Mouse (Mus musculus): ENCODE results near the gene Mapk8. TPM values are rescaled to one million over a fixed set of nuclear protein-coding genes. Genes with fewer than 3 reads are reported as not detected.
"Not testable (repeated sequence)": the region's sequence is repeated elsewhere in the genome, so short reads cannot be mapped to it uniquely, and the experiment has no call there.

Gene Mapk8
- polyA plus RNA-seq, 1 experiment from 2014 or later, result 15.3 TPM

GRCm38 (mm10) chr14:33446561-33447023, 366 bp downstream of the Mapk8 start:
- peak overlapping the region; percentile 55 for H3K4me2 ChIP-seq
- peaks cover 23% of the 10 kb centered on the region; the same call in 1 of the 2 replicates for H3K4me1 ChIP-seq
- H3K9ac ChIP-seq, result peak overlapping the region; percentile 85
- no peaks in the 10 kb centered on the region for H3K27me3 ChIP-seq
- H3K4me3 ChIP-seq, result peak overlapping the region; percentile 85
- H3K9me3 ChIP-seq, result no peaks in the 10 kb centered on the region
- no peaks in the 10 kb centered on the region for H3K36me3 ChIP-seq
- under 1% methylated on average over 68 of the region's 72 CpGs for WGBS
- ATAC-seq (ENCODE audit: borderline replicate concordance, extremely low read depth, low FRiP score, low TSS enrichment), result no peak; the same call in none of the 2 replicates
- H3K27ac ChIP-seq, result peak overlapping the region; percentile 90

- no peaks in the 10 kb centered on the region for H3K9me3 ChIP-seq
- peak overlapping the region; percentile 85 for H3K4me3 ChIP-seq
- H3K27ac ChIP-seq, result no peak overlapping the region
- peak overlapping the region; percentile 55 for H3K4me2 ChIP-seq
- H3K36me3 ChIP-seq, result no peaks in the 10 kb centered on the region
- peaks cover 23% of the 10 kb centered on the region; the same call in 1 of the 2 replicates for H3K4me1 ChIP-seq
- ATAC-seq (ENCODE audit: borderline replicate concordance, extremely low read depth, low FRiP score, low TSS enrichment), result no peak
- no peaks in the 10 kb centered on the region for H3K27me3 ChIP-seq
- WGBS, result 29% methylated on average over 3 of the region's 3 CpGs
- peak overlapping the region; percentile 85 for H3K9ac ChIP-seq
Measured at GRCm38 (mm10) chr14:33445962-33446361, 996 bp downstream of the Mapk8 start.

- H3K27me3 ChIP-seq, result no peaks in the 10 kb centered on the region
- peaks cover 23% of the 10 kb centered on the region; the same call in 1 of the 2 replicates for H3K4me1 ChIP-seq
- no peak overlapping the region for H3K4me2 ChIP-seq
- H3K27ac ChIP-seq, result no peak overlapping the region
- no peak overlapping the region for H3K9ac ChIP-seq
- ATAC-seq (ENCODE audit: borderline replicate concordance, extremely low read depth, low FRiP score, low TSS enrichment), result no peak
- H3K36me3 ChIP-seq, result no peaks in the 10 kb centered on the region
- no peak overlapping the region for H3K4me3 ChIP-seq
- no peaks in the 10 kb centered on the region for H3K9me3 ChIP-seq
- WGBS, result 75% methylated on average over 2 of the region's 2 CpGs
Measured at GRCm38 (mm10) chr14:33443780-33444179, 3.2 kb downstream of the Mapk8 start.

DNA sequence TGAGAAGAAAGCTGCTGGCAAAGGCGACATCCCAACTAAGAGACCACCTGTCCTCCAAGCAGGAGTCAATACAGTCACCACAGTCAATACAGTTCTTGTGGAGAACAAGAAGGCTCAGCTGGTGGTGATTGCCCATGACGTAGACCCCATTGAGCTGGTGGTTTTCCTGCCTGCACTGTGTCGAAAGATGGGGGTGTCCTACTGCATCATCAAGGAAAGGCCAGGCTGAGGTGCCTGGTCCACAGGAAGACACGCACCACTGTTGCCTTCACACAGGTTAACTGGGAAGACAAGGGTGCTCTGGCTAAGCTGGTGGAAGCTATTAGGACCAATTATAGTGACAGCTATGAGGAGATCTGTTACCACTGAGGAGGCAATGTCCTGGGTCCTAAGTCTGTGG, 14.5 kb downstream of the Mapk8 start:
- H3K4me3 ChIP-seq; H3K36me3 ChIP-seq; H3K9ac ChIP-seq; H3K9me3 ChIP-seq; ATAC-seq (ENCODE audit: borderline replicate concordance, extremely low read depth, low FRiP score, low TSS enrichment); H3K4me1 ChIP-seq; H3K4me2 ChIP-seq; H3K27me3 ChIP-seq; H3K27ac ChIP-seq: not testable (repeated sequence)
- 91% methylated on average over 4 of the region's 4 CpGs for WGBS

DNA sequence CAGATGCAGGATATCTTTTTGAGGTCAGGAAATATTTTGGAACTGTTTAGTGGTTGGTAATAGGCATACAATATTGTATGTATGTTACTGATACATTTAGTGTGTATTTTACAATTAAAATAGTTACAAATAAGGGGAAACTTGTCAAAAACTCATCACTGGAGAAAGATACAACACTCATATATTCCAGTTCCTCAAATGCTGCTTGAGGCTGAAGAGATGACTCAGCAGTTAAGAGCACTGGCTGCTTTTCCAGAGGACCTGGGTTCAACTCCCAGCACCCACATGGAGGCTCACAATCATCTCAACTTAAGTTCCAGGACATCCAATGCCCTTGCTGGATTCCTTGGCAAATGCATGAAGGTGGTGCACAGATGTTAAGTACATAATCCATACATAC, 22.8 kb downstream of the Mapk8 start:
- no peaks in the 10 kb centered on the region for H3K9me3 ChIP-seq
- no peak overlapping the region for H3K9ac ChIP-seq
- ATAC-seq (ENCODE audit: borderline replicate concordance, extremely low read depth, low FRiP score, low TSS enrichment), result no peak
- H3K4me1 ChIP-seq, result peaks cover 5% of the 10 kb centered on the region
- no peaks in the 10 kb centered on the region for H3K36me3 ChIP-seq
- no peaks in the 10 kb centered on the region for H3K27me3 ChIP-seq
- no peak overlapping the region for H3K27ac ChIP-seq
- no peak overlapping the region for H3K4me2 ChIP-seq
- no peak overlapping the region for H3K4me3 ChIP-seq

DNA sequence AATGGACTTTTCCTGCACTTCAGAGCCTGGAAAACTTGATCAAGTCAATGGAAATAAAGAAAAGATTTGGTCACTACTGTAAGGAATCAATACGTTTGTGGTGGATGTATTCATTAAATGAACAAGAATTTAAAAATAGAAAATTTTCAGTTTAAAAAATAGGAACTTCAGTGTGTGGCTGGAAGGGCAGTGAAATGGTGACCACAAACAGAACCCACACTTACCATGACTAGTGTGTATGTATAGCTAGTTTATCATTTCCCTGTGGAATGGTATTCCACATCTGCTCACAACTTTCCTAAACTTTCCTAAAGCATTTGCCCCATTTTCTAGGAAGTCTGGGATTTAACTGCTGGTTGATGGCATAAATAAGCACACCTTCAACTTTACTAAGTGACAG, 24.0 kb downstream of the Mapk8 start:
- Histone ChIP-seq H3K4me3 (no peak overlapping the region), H3K9me3 (no peaks in the 10 kb centered on the region), H3K27ac (no peak overlapping the region), H3K4me1 (peaks cover 5% of the 10 kb centered on the region), H3K4me2 (no peak overlapping the region), H3K9ac (no peak overlapping the region), H3K27me3 (no peaks in the 10 kb centered on the region), H3K36me3 (no peaks in the 10 kb centered on the region)
- 88% methylated on average over 1 of the region's 1 CpGs for WGBS
- ATAC-seq (ENCODE audit: borderline replicate concordance, extremely low read depth, low FRiP score, low TSS enrichment), result no peak

DNA sequence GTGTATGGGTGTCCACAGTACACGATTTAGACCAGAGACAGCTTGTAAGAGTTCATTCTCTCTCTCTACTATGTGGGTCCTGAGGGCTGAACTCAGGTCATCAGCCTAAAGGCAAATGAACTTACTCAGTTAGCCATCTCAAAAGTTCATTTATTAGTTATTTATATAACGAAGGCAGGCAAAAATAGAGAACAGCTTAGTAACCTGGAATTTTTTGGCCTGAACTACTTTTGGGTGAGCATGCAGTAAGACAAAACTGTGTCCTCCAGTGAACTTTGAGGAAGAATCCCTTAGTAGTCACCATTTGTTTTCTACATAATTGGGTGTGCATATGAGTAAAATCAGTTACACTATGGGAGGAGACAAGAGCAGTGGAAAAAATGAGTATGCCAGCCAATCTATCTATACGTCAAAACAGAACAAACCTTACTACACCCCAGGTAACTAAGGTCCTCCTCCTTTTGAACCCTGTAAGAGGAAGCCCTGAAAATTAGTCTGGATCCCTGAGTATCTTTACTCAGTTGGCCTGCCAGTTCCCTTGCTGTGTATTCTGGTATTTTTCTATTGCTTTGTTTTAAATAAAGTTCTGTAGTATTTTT, 28.5 kb downstream of the Mapk8 start:
- ATAC-seq (ENCODE audit: borderline replicate concordance, extremely low read depth, low FRiP score, low TSS enrichment), result no peak
- H3K9ac ChIP-seq, result no peak overlapping the region
- H3K4me1 ChIP-seq, result no peaks in the 10 kb centered on the region
- no peaks in the 10 kb centered on the region for H3K36me3 ChIP-seq
- no peaks in the 10 kb centered on the region for H3K9me3 ChIP-seq
- no peak overlapping the region for H3K4me3 ChIP-seq
- H3K27me3 ChIP-seq, result no peaks in the 10 kb centered on the region
- H3K4me2 ChIP-seq, result no peak overlapping the region
- WGBS, result 88% methylated on average over 3 of the region's 3 CpGs
- no peak overlapping the region for H3K27ac ChIP-seq

DNA sequence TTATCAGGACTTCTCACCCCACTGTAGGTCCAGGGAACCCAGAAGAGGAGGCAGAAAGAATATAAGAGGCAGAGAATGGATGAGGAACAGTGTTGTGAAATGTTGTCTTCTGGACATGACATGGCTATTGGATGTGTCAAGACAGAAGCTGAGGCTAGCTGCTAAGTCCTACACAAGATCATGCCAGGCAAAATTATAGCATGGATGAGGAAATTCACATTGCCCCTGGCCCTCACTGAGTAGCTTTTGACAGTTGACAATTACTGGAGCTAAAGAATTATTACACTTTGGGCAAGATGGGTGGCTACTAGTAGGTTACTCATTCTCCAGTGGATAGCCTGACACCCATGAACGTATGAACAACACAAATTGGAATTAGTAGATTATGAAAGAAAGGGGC, 31.2 kb downstream of the Mapk8 start:
- Histone ChIP-seq H3K36me3 (no peaks in the 10 kb centered on the region), H3K4me2 (no peak overlapping the region), H3K4me3 (no peak overlapping the region), H3K27ac (no peak overlapping the region), H3K27me3 (no peaks in the 10 kb centered on the region), H3K4me1 (no peaks in the 10 kb centered on the region), H3K9me3 (no peaks in the 10 kb centered on the region), H3K9ac (no peak overlapping the region)
- 82% methylated on average over 1 of the region's 1 CpGs for WGBS
- no peak for ATAC-seq (ENCODE audit: borderline replicate concordance, extremely low read depth, low FRiP score, low TSS enrichment)

- Histone ChIP-seq H3K4me3 (no peak overlapping the region), H3K9ac (no peak overlapping the region), H3K36me3 (peaks cover 7% of the 10 kb centered on the region), H3K9me3 (no peaks in the 10 kb centered on the region), H3K4me1 (no peaks in the 10 kb centered on the region), H3K4me2 (no peak overlapping the region), H3K27ac (no peak overlapping the region), H3K27me3 (no peaks in the 10 kb centered on the region)
- ATAC-seq (ENCODE audit: borderline replicate concordance, extremely low read depth, low FRiP score, low TSS enrichment), result no peak
- WGBS, result 92% methylated on average over 1 of the region's 1 CpGs
Measured at GRCm38 (mm10) chr14:33402331-33402730, 44.6 kb downstream of the Mapk8 start.

- Histone ChIP-seq H3K4me3 (no peak overlapping the region), H3K9me3 (no peaks in the 10 kb centered on the region), H3K4me2 (no peak overlapping the region), H3K36me3 (peaks cover 7% of the 10 kb centered on the region), H3K27ac (no peak overlapping the region), H3K4me1 (no peaks in the 10 kb centered on the region), H3K27me3 (no peaks in the 10 kb centered on the region), H3K9ac (no peak overlapping the region)
- ATAC-seq (ENCODE audit: borderline replicate concordance, extremely low read depth, low FRiP score, low TSS enrichment), result no peak
- WGBS, result 81% methylated on average over 3 of the region's 3 CpGs
Measured at GRCm38 (mm10) chr14:33400019-33400418, 46.9 kb downstream of the Mapk8 start.

DNA sequence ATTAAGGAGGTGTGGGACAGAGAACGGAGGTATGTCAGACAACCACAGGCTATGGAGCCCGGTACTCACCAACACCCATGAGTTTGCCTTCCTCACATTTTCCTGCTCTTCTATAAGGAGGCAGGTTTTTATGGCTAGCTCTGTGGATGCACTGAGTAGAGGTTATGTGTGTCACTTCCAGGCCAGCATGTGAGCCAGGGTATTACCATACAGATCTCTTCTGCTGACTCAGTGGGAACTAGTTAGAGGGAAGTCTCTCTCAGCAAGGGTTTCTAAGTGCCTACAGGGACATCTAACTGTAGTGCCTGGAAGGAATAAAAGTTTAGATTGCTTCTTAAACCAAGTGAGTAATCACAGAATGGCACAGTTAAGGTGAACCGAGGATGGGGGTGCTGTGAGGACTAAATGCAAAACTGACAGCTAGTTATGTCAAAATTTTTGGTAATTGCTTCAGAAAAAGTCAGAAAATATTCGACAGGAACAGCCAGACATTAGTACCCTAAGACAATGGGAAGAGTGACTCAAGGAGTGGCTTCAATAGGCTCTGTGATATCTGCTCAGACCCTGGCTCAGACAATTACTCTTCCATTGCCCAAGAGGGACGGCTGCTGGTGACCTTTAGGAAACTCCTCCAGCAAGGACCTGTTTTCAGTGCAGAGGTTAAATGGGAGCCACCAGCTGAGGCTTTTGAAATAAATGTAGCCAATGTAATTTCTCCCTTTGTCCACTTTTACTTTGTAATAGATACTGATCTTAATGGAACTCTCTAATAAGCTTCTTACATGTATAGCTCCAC, 48.7 kb downstream of the Mapk8 start:
- peaks cover 7% of the 10 kb centered on the region for H3K36me3 ChIP-seq
- H3K4me2 ChIP-seq, result no peak overlapping the region
- no peak overlapping the region for H3K4me3 ChIP-seq
- H3K4me1 ChIP-seq, result no peaks in the 10 kb centered on the region
- no peak overlapping the region for H3K27ac ChIP-seq
- H3K9ac ChIP-seq, result no peak overlapping the region
- H3K9me3 ChIP-seq, result no peaks in the 10 kb centered on the region
- 87% methylated on average over 5 of the region's 5 CpGs for WGBS
- no peak for ATAC-seq (ENCODE audit: borderline replicate concordance, extremely low read depth, low FRiP score, low TSS enrichment)
- no peaks in the 10 kb centered on the region for H3K27me3 ChIP-seq

DNA sequence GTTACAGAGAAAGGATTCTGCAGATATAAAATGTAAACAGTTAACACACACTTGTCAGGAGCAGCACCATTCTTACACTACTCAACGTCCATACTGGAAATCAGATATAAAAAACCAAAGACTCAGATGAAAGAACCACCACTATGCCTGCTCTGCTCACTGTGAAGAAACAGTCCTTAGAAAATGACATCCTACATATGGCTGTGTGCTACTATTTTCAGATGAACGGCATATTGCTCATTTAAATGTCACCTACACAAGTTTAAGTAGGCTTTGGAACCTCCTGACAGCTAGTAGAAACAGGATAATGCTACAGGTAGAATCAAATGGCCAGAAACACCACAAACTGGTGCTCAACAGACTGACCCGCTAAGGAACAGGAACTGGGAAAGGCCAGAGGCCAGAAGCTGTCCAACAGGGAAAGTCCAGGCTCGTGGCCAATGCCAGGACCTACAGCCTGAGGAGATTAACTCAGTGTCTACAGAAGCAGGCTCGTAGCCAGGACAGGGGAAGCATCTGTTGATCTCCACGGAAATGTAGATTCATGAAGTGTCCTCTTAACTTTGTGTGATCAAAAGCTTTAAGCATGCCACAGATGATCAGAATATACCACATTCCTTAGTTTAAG, 66.0 kb downstream of the Mapk8 start:
- no peak overlapping the region for H3K9ac ChIP-seq
- no peak for ATAC-seq (ENCODE audit: borderline replicate concordance, extremely low read depth, low FRiP score, low TSS enrichment)
- no peak overlapping the region for H3K27ac ChIP-seq
- no peaks in the 10 kb centered on the region for H3K27me3 ChIP-seq
- no peak overlapping the region for H3K4me3 ChIP-seq
- WGBS, result 67% methylated on average over 6 of the region's 6 CpGs
- no peaks in the 10 kb centered on the region for H3K4me1 ChIP-seq
- no peaks in the 10 kb centered on the region for H3K9me3 ChIP-seq
- peaks cover 16% of the 10 kb centered on the region; the same call in 1 of the 2 replicates for H3K36me3 ChIP-seq
- H3K4me2 ChIP-seq, result no peak overlapping the region
